Mouse (Mus musculus): ENCODE measurements at regions not wholly inside any gene's neighbourhood (a gene's known extent, or its start where the extent isn't known, plus 50 kb on each side); places are given as distances from the start of the nearest gene placed in this dataset.

GRCm38 (mm10) chr14:64595891-64596290 is 491.8 kb downstream of the Prss52 start:
- DNase-seq, result no peak

- no peak for DNase-seq
Measured at GRCm38 (mm10) chr14:64597218-64597617, 493.1 kb downstream of the Prss52 start.
